Mouse (Mus musculus) stomach, embryonic 16.5 days (tissue): Measurements from ENCODE around the gene Syne3. TPM values are rescaled to one million over a fixed set of nuclear protein-coding genes. Genes with fewer than 3 reads are reported as not detected.

Source experiments
- ATAC-seq: fragments of 200-750 bp; cut with Nextera tagmentation; 2 replicates; pipeline ENCODE4 v1.8.0; 2017; ENCODE audit warnings: moderate number of reproducible peaks, moderate TSS enrichment; ENCODE audit not compliant: insufficient read depth, low FRiP score
- H3K27ac ChIP-seq: fragments of 300-500 bp; sonication (generic); 2 replicates; pipeline ENCODE4 v1.5.1; 2014; ENCODE audit warnings: low read length
- H3K27me3 ChIP-seq: fragments of 300-500 bp; sonication (generic); 2 replicates; pipeline ENCODE4 v1.6.1; 2014; ENCODE audit warnings: low read length, control low read depth, mixed read lengths; ENCODE audit not compliant: control insufficient read depth, insufficient read depth
- H3K36me3 ChIP-seq: fragments of 300-500 bp; sonication (generic); 2 replicates; pipeline ENCODE4 v1.6.1; 2014; ENCODE audit warnings: low read length; ENCODE audit not compliant: control insufficient read depth, insufficient read depth
- H3K4me1 ChIP-seq: fragments of 300-500 bp; sonication (generic); 2 replicates; pipeline ENCODE4 v1.6.1; 2014; ENCODE audit warnings: low read length, control low read depth, mixed read lengths; ENCODE audit not compliant: control insufficient read depth, insufficient read depth
- H3K4me2 ChIP-seq: fragments of 300-500 bp; sonication (generic); 2 replicates; pipeline ENCODE4 v1.6.1; 2014; ENCODE audit warnings: low read depth, low read length, mixed read lengths
- H3K4me3 ChIP-seq: fragments of 300-500 bp; sonication (generic); replicated peaks from 2 replicates; pipeline ENCODE4 v1.5.1; 2014; ENCODE audit warnings: mild to moderate bottlenecking, low read length
- H3K9ac ChIP-seq: fragments of 300-500 bp; sonication (generic); 2 replicates; pipeline ENCODE4 v1.6.1; 2014; ENCODE audit warnings: low read length
- H3K9me3 ChIP-seq: fragments of 300-500 bp; sonication (generic); replicated peaks from 2 replicates; pipeline ENCODE4 v1.6.1; 2016; ENCODE audit warnings: low read length, control low read depth; ENCODE audit not compliant: control insufficient read depth
- WGBS: fragments of 180-500 bp; shearing (Covaris S2); extraction: QIAGEN DNeasy Blood & Tissue Kit; methylation state at CpG from one replicate; pipeline ENCODE4 v1.1.7; 2014; 5-methylcytosine and 5-hydroxymethylcytosine counted together
- polyA plus RNA-seq: library from polyadenylated mRNA; unstranded; fragments of >200 nt; fragmentation: Nextera tagmentation; extraction: Ambion mirVana; gene quantifications from 2 replicates; pipeline ENCODE4 v1.2.1, GENCODE M21; 2015

The Syne3 gene
- 0.55 and 0.81 TPM in 2 replicates for polyA plus RNA-seq

DNA sequence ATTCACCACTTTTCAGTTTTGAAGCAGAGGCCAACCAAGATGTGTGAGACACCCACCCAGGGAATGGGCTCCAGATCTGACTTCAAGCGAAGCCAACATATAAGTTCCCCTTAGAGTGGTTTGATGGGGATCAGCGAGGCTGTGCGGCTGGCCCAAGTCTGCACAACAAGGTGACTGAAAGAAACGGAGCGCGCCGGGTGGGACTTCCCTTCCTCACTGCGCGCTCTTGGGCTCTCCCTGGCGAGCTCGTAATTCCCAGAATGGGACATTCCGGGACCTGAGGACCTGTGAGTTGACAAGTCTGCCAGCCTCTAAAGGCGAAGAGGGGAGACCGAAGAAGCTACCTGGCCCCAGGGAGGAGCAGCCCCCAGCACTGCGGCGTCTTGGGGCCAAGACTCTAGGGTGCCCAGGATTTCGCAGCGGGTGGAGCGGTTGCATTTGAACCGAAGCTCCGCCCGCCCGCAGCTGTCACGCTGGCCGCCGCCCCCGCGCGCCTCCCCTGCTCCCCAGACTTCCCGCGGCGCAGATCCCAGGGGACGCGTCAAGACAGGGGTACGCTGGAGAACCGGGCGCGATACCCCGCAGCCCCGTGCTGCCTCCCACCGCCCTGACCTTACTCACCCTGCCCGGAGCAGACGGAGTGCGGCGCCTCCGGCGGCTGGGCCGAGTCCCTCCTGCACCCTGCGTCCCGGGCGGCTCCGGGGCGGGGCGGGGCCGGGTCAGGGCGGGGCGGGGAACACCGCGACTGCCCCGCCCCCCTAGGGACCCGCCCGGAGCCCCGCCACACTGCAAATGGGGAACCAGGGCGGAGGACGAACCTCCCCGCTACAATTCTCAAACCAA, at the start of gene Syne3:
TSS of gene Syne3 (minus strand) at position 440 of the 843 bp plus-strand sequence.
- Histone ChIP-seq H3K9me3 (no peaks in the 10 kb centered on the region), H3K9ac (peak within 1 kb of the TSS; percentile 81), H3K4me1 (peaks cover 22% of the 10 kb centered on the region), H3K27me3 (peaks cover 18% of the 10 kb centered on the region), H3K4me3 (peak within 1 kb of the TSS; percentile 72), H3K4me2 (peak within 1 kb of the TSS; percentile 75), H3K27ac (peak within 1 kb of the TSS; percentile 25; the same call in 1 of the 2 replicates), H3K36me3 (no peaks in the 10 kb centered on the region)
- WGBS: under 1% methylated on average over 57 of the region's 66 CpGs
- peak; percentile 83 for ATAC-seq

GRCm38 (mm10) chr12:105055308-105055707, 45.7 kb upstream of the Syne3 start:
- Histone ChIP-seq H3K9me3 (no peaks in the 10 kb centered on the region), H3K27me3 (no peaks in the 10 kb centered on the region), H3K9ac (no peak overlapping the region), H3K4me3 (no peak overlapping the region), H3K4me1 (no peaks in the 10 kb centered on the region), H3K27ac (no peak overlapping the region), H3K4me2 (no peak overlapping the region), H3K36me3 (no peaks in the 10 kb centered on the region)
- no peak for ATAC-seq
- WGBS: 77% methylated on average over 6 of the region's 6 CpGs

DNA sequence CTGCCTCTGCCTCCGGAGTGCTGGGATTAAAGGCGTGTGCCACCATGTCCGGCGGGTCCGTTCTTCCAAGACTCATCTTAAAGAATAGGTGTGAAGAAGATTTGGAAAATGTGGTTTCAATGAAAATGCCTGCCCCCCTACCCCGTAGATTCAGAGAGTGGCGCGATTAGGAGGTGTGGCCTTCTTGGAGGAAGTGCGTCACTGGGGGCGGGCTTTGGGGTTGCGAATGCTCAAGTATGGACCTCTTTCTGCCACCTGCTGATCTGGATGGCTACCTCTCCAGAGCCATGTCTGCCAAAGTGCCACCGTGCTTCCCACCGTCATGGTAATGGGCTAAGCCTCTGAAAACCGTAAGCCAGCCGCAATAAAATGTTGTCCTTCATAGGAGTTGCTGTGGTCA, 44.4 kb upstream of the Syne3 start:
- H3K4me1 ChIP-seq: no peaks in the 10 kb centered on the region
- 94% methylated on average over 15 of the region's 15 CpGs for WGBS
- H3K36me3 ChIP-seq: no peaks in the 10 kb centered on the region
- H3K9me3 ChIP-seq: no peaks in the 10 kb centered on the region
- no peak overlapping the region for H3K27ac ChIP-seq
- H3K4me3 ChIP-seq: no peak overlapping the region
- ATAC-seq: no peak
- no peak overlapping the region for H3K9ac ChIP-seq
- no peaks in the 10 kb centered on the region for H3K27me3 ChIP-seq
- H3K4me2 ChIP-seq: no peak overlapping the region

DNA sequence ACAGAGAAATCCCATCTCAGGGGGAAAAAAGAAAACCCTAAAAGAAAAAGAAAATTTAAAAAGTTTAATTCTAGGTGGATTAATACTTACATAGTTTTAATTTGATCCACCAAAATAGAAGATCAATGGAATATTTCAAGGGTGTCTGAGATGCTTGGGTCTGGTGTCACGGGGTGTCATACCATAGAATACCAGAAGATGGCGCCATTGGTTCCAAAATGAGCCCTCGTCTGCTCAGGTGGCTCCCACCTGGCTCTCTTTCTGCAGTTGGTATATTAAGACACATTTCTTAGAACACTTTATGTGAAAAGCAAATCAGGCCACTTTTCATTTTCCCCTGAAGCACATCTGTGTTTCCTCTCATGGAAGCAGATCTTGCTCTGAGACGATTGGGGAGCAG, 41.3 kb upstream of the Syne3 start:
- Histone ChIP-seq H3K4me3 (no peak overlapping the region), H3K27ac (no peak overlapping the region), H3K9ac (no peak overlapping the region), H3K36me3 (no peaks in the 10 kb centered on the region), H3K9me3 (no peaks in the 10 kb centered on the region), H3K27me3 (no peaks in the 10 kb centered on the region), H3K4me1 (no peaks in the 10 kb centered on the region), H3K4me2 (no peak overlapping the region)
- ATAC-seq: no peak
- WGBS: 10% methylated on average over 4 of the region's 4 CpGs

- no peak for ATAC-seq
- Histone ChIP-seq H3K9ac (no peak overlapping the region), H3K4me1 (no peaks in the 10 kb centered on the region), H3K4me3 (no peak overlapping the region), H3K27ac (no peak overlapping the region), H3K4me2 (no peak overlapping the region), H3K9me3 (no peaks in the 10 kb centered on the region), H3K36me3 (no peaks in the 10 kb centered on the region), H3K27me3 (no peaks in the 10 kb centered on the region)
- 83% methylated on average over 12 of the region's 12 CpGs for WGBS
Measured at GRCm38 (mm10) chr12:105049813-105050212, 40.2 kb upstream of the Syne3 start.

DNA sequence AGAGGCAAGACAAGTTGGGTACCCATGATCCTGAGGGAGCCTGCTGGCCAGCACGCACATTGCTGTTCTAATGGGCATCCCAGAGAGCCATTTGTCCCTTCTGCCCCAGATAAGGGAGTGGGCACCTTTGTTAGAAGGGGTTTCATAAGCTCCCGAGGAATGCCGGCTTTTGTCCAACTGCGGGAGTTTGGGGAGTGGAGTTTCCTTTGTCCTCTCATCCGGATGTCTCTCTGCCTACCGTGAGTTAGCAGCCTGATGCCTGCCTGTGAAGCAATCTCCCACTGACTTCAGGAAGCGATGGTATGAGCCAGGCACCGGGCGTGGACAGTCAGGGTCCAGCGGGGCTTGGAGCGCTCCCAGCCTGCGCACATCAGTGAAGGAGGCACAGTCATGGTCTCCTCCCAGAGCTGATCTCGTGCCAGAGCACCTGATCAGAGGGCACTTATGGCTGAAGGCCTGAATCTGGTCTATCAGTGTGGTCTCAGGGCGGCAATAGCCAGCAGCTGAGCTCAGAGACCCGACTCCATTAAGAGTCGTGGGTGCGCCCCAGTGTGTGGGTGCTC, 38.8 kb upstream of the Syne3 start:
- Histone ChIP-seq H3K4me3 (no peak overlapping the region), H3K4me2 (no peak overlapping the region), H3K27me3 (no peaks in the 10 kb centered on the region), H3K9ac (no peak overlapping the region), H3K36me3 (no peaks in the 10 kb centered on the region; the same call in 1 of the 2 replicates), H3K4me1 (no peaks in the 10 kb centered on the region), H3K9me3 (no peaks in the 10 kb centered on the region), H3K27ac (no peak overlapping the region)
- WGBS: 72% methylated on average over 17 of the region's 17 CpGs
- ATAC-seq: no peak

DNA sequence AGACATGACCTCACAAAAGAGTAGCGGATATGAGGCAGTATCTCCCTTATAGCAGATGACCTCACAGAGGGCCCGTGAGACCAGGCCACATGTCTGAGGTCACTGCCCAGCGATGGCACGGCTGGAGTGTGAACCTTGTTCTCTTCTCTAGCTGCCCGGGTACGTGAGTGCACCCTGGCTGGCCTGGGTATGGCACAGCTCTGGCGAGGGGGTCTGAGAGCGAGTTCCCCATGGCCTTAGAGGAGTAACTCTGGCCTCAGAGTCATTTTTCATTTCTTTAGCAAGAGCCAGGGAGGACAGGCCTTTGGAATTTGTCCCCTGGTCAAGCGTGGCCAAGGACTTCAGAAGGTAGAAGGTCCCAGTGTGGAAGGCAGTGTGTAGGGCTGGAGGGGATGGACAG, 35.2 kb upstream of the Syne3 start:
- H3K36me3 ChIP-seq: peaks cover 5% of the 10 kb centered on the region
- H3K9ac ChIP-seq: no peak overlapping the region
- no peak overlapping the region for H3K4me3 ChIP-seq
- no peak overlapping the region for H3K27ac ChIP-seq
- no peak overlapping the region for H3K4me2 ChIP-seq
- H3K27me3 ChIP-seq: no peaks in the 10 kb centered on the region
- H3K9me3 ChIP-seq: no peaks in the 10 kb centered on the region
- peaks cover 3% of the 10 kb centered on the region; the same call in 1 of the 2 replicates for H3K4me1 ChIP-seq
- peak; percentile 14; the same call in 1 of the 2 replicates for ATAC-seq
- WGBS: 85% methylated on average over 9 of the region's 9 CpGs

- Histone ChIP-seq H3K27me3 (no peaks in the 10 kb centered on the region), H3K27ac (no peak overlapping the region), H3K4me1 (peaks cover 13% of the 10 kb centered on the region), H3K9ac (no peak overlapping the region), H3K9me3 (no peaks in the 10 kb centered on the region), H3K36me3 (peaks cover 5% of the 10 kb centered on the region), H3K4me2 (no peak overlapping the region), H3K4me3 (no peak overlapping the region)
- WGBS: 86% methylated on average over 5 of the region's 5 CpGs
- no peak for ATAC-seq
Measured at GRCm38 (mm10) chr12:105043081-105043480, 33.5 kb upstream of the Syne3 start.

- Histone ChIP-seq H3K9me3 (no peaks in the 10 kb centered on the region), H3K4me2 (no peak overlapping the region), H3K4me1 (peaks cover 17% of the 10 kb centered on the region), H3K9ac (no peak overlapping the region), H3K4me3 (no peak overlapping the region), H3K36me3 (peaks cover 5% of the 10 kb centered on the region), H3K27me3 (no peaks in the 10 kb centered on the region), H3K27ac (no peak overlapping the region)
- 91% methylated on average over 7 of the region's 7 CpGs for WGBS
- ATAC-seq: no peak
Measured at GRCm38 (mm10) chr12:105040950-105041349, 31.3 kb upstream of the Syne3 start.
